Mouse (Mus musculus) embryo, embryonic 11 days (tissue): ENCODE results near the gene Cdc42bpa.

Source experiments
- DNase-seq: peaks from one replicate; pipeline ENCODE4 v3.0.0-alpha.2; 2015

The Cdc42bpa gene

GRCm38 (mm10) chr1:179959721-179960542 is at the start of gene Cdc42bpa:
Cdc42bpa (plus strand) TSS chr1:179960472.
- DNase-seq: peak; percentile 94

- no peak for DNase-seq
Observed at GRCm38 (mm10) chr1:179913471-179913870, 46.8 kb upstream of the Cdc42bpa start.

DNA sequence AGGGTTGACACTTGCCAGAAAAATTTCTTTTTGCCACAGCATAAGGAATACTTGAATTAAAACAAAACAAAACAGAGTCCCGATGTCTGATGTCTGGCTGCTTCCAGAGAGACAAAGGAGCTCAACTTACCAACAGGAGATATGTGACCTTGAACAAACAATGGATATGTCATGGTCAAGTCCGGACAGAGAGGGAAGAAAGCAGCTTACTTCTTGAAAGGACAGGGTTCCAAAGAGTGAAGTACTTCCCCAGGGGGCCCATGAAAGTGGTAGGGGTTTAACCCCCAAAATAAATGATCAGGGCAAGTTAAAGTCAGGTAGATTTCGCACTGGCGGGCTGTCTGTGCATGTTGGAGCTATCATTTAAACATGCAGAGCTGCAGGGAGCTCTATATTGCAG is 43.2 kb upstream of the Cdc42bpa start:
- DNase-seq: no peak

DNA sequence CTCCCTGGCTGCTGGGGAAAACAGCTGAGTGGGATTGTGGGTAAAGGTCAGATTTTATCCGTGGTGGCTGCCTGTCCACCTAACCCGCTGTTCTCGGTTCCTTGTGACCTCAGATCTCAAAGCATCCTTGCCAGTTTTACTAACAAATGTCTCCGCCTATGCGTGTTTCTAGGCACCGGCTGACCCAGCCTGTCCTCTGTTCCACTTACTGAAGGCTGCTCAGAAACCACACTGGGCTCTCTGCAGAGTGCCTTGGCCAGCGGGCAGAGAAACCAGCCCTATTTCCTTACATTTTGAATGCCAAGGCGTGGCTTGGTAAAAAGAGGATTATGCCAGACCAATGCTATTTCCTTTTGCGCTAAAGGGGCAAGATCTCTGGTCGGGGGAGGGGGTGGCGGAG is 42.8 kb upstream of the Cdc42bpa start:
- no peak for DNase-seq

DNA sequence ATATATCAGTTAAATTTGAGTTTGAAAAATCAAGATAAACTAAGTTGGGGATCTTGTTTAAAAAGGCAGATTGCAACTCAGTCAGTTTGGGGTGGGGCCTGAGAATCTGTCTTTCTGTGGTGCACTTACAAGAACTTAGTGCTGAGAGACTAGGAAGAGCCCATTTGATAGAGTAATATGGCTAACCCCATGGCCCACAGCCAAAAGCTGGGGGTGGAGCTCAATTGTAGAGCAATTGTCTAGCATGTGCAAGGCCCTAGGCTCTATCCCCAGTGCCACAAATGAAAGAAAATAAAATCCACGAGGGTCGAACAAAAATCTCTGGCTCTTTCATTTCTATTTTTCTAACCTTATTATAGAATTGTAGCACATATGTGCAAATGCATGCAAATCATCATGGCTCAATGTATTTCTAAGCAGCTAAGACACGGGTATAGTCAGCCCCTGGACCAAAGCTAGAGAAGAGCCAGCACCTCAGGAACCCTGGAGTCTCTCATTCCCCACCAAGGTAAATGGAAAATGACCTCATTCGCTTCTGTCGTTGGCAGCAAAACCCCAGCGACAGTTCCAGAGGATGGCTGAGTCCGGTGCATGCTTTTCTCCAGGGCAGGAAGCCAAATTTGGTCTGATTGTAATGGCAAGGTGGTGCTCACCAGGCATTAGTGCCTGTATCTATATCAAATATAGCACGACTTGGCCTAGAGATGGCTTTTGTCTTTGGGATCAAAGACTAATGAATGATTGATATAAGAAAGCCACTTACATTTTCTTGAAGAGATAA is 40.4 kb upstream of the Cdc42bpa start:
- DNase-seq: no peak

DNA sequence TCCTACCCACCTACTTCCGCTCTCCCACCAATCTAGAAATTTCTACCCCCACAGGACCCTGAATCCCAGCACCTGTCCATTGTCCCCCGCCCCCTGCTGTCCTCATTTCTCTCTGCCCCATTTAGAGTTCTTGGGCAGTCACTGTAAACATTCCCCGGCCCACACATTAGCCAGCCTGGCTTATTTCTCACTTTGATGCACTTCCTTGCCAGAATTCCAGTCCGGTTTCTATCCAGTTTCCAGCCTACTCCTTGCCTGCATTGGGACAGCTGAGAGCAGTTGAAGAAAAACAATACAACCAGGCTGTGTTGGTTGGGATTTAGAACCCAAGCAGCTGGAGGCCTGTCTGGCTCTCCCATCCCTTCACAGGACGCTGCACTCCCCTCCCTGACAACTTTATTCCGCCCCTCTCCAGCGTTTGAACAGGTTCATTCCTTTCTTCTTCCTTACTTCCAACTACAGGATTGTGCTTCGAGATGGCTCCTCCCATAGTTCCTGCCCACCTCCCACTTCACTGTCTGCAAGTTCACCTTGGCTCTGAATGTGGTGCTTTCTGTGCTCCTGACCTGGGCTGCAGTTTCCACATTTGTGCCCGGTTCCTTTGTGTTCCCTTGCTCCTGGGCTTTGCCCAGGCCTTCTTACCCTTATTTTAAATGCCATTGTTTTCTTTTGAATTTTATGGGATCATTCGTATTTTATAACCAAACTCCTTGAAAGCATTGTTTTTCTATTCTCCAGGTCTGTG is 36.4 kb upstream of the Cdc42bpa start:
- DNase-seq: no peak

DNA sequence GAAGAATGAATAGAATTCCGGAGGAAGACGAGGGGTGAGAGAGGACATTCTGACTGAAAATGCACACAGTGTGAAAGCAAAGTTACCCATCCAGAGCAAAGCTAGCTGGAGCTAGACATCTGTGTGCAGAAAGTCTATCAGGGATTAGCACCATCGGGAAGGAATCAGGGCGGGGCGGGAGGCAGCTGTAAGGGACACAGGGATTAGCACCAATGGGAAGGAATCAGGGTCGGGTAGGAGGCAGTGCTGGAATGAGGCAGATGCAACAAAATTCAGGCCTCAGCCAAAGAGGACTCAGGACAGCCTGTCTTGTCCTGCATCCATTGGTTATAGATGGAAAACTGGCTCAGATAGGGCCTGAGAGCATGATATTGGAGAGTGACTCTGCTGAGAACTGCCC is 34.0 kb upstream of the Cdc42bpa start:
- DNase-seq: no peak

- DNase-seq: no peak
Observed at GRCm38 (mm10) chr1:179927102-179927501, 33.2 kb upstream of the Cdc42bpa start.

DNA sequence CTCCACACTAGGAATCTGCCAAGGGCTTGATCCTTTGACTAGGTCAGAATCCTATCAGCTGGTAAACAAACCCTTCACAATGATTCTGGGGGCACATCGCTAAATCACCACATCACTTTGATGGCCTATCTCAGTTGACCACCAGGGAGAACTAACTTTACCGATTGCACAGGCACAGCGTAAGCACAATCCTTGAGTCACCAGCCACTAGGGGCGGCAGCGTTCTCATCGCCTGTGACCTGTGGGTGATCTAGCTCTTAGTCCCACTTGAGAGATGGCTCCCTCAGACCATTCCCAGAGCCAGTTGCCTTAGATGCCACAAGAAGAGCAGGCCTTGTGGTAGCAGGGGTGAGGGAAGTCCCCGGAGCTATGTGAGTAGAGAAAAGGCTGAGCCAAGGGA is 31.4 kb upstream of the Cdc42bpa start:
- DNase-seq: peak; percentile 22

GRCm38 (mm10) chr1:179931247-179931646 is 29.0 kb upstream of the Cdc42bpa start:
- no peak for DNase-seq

DNA sequence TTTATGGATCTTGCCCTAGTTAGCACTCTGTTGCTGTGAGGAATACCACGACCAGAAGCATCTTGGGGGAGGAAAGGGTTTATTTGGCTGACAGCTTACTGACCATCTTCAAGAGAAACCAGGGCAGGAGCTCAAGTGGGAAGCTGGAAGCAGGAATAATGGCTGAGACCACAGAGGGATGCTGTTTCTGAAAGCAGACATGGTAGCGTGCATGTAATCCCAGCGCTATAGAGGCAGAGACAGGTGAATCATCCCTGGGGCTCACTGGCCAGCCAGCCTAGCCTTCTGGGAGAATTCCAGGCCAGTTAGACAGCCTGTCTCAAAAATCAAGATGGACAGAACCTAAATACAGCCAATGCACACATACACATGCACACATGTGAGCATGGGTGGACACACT is 26.2 kb upstream of the Cdc42bpa start:
- DNase-seq: no peak

DNA sequence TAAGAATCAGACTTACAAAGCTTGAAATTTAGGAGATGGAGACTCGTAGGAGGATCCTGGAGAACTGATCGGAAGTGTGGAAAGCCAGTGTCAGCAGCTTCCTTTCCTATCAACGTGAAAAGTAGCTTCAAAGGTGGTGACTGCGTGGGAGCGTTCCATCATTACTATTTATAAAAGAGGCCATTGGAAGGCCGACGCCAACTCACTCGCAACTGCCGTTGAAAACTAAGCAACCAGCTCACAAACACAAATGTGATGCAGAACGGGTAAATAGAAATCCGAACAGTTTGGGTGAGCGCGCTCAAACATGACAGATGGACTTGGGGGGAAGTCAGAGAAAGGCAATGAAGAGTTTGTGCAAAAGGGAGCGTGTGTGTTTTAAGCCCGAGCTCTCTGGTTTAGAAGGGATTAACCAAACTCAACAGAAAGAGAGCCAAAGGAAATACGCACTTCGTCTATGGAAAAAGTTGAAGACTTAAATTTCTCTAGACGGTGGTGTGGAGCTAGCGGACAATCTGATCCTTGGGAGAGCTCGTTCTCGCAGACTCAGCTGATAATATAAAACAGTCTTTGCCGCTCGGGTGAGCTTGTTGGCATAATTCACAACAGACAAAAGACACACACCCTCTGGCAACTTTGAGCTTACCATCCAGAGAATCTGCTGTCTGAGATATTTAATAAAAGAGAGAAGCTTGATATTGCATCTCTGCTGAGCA is 20.0 kb upstream of the Cdc42bpa start:
- no peak for DNase-seq

- no peak for DNase-seq
Observed at GRCm38 (mm10) chr1:179940787-179941352, 19.4 kb upstream of the Cdc42bpa start.

GRCm38 (mm10) chr1:179945017-179945416 is 15.3 kb upstream of the Cdc42bpa start:
- no peak for DNase-seq

DNA sequence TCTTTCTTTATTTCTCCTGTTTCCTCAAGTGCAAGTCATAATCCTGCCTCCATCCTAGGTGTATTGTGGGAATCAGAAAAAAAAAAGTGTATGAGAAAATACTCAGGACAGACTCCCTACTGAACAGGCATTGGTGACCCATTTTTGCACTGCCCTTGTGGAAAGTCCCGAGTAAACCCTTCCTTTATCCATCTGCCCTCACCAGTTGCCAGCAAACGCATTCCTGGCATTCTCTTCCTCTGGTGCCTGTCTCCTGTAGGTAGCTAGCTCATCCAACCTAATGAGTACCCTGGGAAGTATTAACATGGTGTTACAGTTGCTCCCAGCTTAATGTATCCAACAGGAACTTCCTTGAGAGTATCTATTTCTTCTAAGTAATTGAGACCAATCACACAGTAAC is 13.7 kb upstream of the Cdc42bpa start:
- no peak for DNase-seq

GRCm38 (mm10) chr1:179947653-179948052 is 12.6 kb upstream of the Cdc42bpa start:
- DNase-seq: no peak

GRCm38 (mm10) chr1:179951597-179951996 is 8.7 kb upstream of the Cdc42bpa start:
- peak; percentile 26 for DNase-seq

- no peak for DNase-seq
Observed at GRCm38 (mm10) chr1:179953251-179953650, 7.0 kb upstream of the Cdc42bpa start.

GRCm38 (mm10) chr1:179957431-179957830 is 2.8 kb upstream of the Cdc42bpa start:
- DNase-seq: no peak

- DNase-seq: peak; percentile 45
Observed at GRCm38 (mm10) chr1:179958871-179959720, 1.2 kb upstream of the Cdc42bpa start.

- DNase-seq: no peak
Observed at GRCm38 (mm10) chr1:179960543-179960876, 238 bp downstream of the Cdc42bpa start.
